Mouse (Mus musculus) frontal cortex, postnatal 36 days (tissue): Measurements from ENCODE around the gene Olfr699.
"Not testable (repeated sequence)": the region's sequence is repeated elsewhere in the genome, so short reads cannot be mapped to it uniquely, and the experiment has no call there.

Experiments used
- DNase-seq, 2 experiments: peaks; one replicate each; pipeline ENCODE4 v3.0.0; 2022; ENCODE audit warnings: low spot score in 2 of 2

The Olfr699 gene

GRCm38 (mm10) chr7:106793098-106793497, at the start of gene Olfr699:
Gene Olfr699, minus strand, starts transcription at chr7:106793198.
- no peak for DNase-seq

- no peak for DNase-seq
Measured at GRCm38 (mm10) chr7:106833793-106834192, 40.8 kb upstream of the Olfr699 start, which contains the start of gene Olfr702. Gene Olfr702, minus strand, starts transcription at chr7:106833893.

GRCm38 (mm10) chr7:106818414-106818813, 25.4 kb upstream of the Olfr699 start:
- DNase-seq: no peak

- no peak for DNase-seq
Measured at GRCm38 (mm10) chr7:106815775-106816174, 22.8 kb upstream of the Olfr699 start.

GRCm38 (mm10) chr7:106813829-106814228, 20.8 kb upstream of the Olfr699 start, which contains the start of gene Olfr701:
Gene Olfr701, plus strand, starts transcription at chr7:106814129.
- no peak for DNase-seq

GRCm38 (mm10) chr7:106808734-106809133, 15.7 kb upstream of the Olfr699 start, which contains the start of gene Olfr700:
Gene Olfr700, minus strand, starts transcription at chr7:106808834.
- no peak for DNase-seq

GRCm38 (mm10) chr7:106788330-106788729, 4.7 kb downstream of the Olfr699 start:
- no peak for DNase-seq

GRCm38 (mm10) chr7:106761008-106761407, 32.0 kb downstream of the Olfr699 start:
- DNase-seq: not testable (repeated sequence)

- no peak for DNase-seq
Measured at GRCm38 (mm10) chr7:106758800-106759199, 34.2 kb downstream of the Olfr699 start.

- no peak for DNase-seq
Measured at GRCm38 (mm10) chr7:106755297-106755696, 37.7 kb downstream of the Olfr699 start, which contains the start of gene Olfr698. Gene Olfr698, minus strand, starts transcription at chr7:106755397.

GRCm38 (mm10) chr7:106745811-106746210, 47.2 kb downstream of the Olfr699 start:
- DNase-seq: no peak

- no peak for DNase-seq
Measured at GRCm38 (mm10) chr7:106742343-106742742, 50.7 kb downstream of the Olfr699 start, which contains the start of gene Olfr697. Gene Olfr697, minus strand, starts transcription at chr7:106742443.
